Mouse (Mus musculus) macrophage (primary cell): Measurements from ENCODE around the gene Ubxn11. TPM values are rescaled to one million over a fixed set of nuclear protein-coding genes. Genes with fewer than 3 reads are reported as not detected.

Experiments used
- H3K27ac ChIP-seq: fragments of 350-480 bp; formaldehyde crosslinking; 2 replicates; pipeline ENCODE4 v1.9.0; 2021
- H3K36me3 ChIP-seq: fragments of 350-480 bp; formaldehyde crosslinking; 2 replicates; pipeline ENCODE4 v1.9.0; 2021; ENCODE audit errors: inconsistent target
- H3K4me3 ChIP-seq: fragments of 350-480 bp; formaldehyde crosslinking; 2 replicates; pipeline ENCODE4 v1.9.0; 2021; ENCODE audit errors: inconsistent target
- H3K79me2 ChIP-seq: fragments of 350-480 bp; formaldehyde crosslinking; 2 replicates; pipeline ENCODE4 v1.9.0; 2021; ENCODE audit errors: inconsistent target
- WGBS: methylation state at CpG from one replicate; pipeline ENCODE4 v1.1.7; 2026; ENCODE audit warnings: inconsistent platforms; ENCODE audit not compliant: missing documents; 5-methylcytosine and 5-hydroxymethylcytosine counted together
- polyA plus RNA-seq: library from polyadenylated mRNA; stranded (reverse); fragments of 250-400 nt; gene quantifications from 3 replicates; pipeline ENCODE4 v1.2.4, GENCODE M21; 2018; ENCODE audit warnings: inconsistent platforms
- total RNA-seq, 78 experiments: library from RNA; depleted of rRNA; stranded (reverse); fragments of 250-400 nt; gene quantifications; 1 replicate in 9 of 78; 2 replicates in 24 of 78; 3 replicates in 43 of 78; 4 replicates in 2 of 78; pipeline ENCODE4 v1.2.4; 2018; ENCODE audit warnings: inconsistent platforms in 56 of 78

Gene Ubxn11
- 10 to 100 TPM in 25 of 26 experiments, 1 to 10 TPM in 1; 3.9 to 28.3 (median 19.3) TPM for total RNA-seq (2018; cell fraction: chromatin; rRNA removed)
- total RNA-seq (2018; cell fraction: cytosol; rRNA removed), result 1 to 10 TPM in 16 of 26 experiments, under 1 TPM in 10; 0.44 to 2.6 (median 1.1) TPM
- total RNA-seq (2018; cell fraction: nucleus; rRNA removed), result 10 to 100 TPM in 8 of 26 experiments, 1 to 10 TPM in 18; 5.0 to 14.9 (median 8.9) TPM
- 1.0 to 3.2 TPM (median 1.3 TPM) in 3 replicates for polyA plus RNA-seq

DNA sequence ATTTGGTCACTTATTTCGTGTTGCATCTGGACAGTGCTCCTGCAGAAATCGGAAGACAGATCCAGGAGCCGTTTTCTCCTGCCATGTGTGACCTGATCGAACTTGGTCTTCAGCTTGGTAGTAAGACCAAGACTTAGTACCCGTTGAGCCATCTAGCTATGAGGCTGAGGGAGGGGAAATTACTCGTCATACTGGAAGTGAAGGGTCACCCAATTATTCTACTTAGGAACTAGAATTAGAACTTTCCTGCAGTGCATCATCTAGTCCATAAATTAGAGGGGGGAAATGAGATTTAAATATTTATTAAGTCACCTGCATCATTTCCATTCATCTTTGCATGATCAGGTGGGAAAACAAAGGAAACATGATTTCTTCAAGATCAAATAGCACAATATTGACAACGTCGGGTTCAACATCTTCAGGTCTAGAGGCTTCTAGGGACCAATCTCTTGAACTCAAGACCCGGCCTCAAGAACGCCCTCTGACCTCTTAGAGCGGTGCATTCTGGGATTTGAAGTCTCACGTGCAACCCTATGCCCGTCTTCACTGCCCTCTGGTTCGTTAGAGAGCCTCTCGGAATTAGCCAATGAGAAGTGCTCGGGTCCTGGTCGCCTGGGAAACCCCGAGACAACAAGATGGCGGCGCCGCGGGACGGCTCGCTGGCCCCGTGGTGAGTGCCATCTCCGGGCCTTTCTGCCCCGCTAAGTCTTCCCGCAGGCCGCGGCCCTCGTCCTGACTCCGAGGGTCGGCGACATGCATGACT is at the start of gene Ubxn11:
Gene Ubxn11, plus strand, starts transcription at position 592 of the 763 bp plus-strand sequence.
- Histone ChIP-seq H3K79me2 (no peaks in the 10 kb centered on the region), H3K4me3 (peak within 1 kb of the TSS; percentile 41), H3K36me3 (no peaks in the 10 kb centered on the region), H3K27ac (no peak within 1 kb of the TSS)
- 20% methylated on average over 34 of the region's 34 CpGs for WGBS

DNA sequence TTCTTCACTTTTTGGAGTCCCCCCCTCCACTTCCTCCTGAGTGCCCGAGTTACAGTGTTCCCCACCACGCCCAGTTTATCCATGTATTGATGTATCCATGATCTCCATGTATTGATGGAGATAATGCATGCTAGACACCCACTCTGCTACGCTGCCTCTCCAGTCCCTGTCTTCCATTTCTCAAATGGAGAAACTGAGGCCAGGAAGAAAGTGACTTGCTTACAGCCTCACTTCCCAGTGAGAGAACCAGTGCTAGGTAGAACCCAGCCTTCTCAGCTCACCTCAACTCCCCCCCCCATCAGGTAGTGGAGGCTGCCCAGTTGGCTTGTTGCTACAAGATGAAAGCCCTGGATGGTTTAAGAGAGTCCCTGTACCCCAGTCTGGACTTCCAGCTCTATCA is 48.8 kb upstream of the Ubxn11 start, which contains the start of gene Zfp683:
Gene Zfp683, plus strand, starts transcription at position 301 of the 400 bp plus-strand sequence.
- Histone ChIP-seq H3K4me3 (no peak within 1 kb of the TSS), H3K36me3 (no peaks in the 10 kb centered on the region), H3K79me2 (no peaks in the 10 kb centered on the region), H3K27ac (no peak within 1 kb of the TSS)
- 53% methylated on average over 3 of the region's 3 CpGs for WGBS

DNA sequence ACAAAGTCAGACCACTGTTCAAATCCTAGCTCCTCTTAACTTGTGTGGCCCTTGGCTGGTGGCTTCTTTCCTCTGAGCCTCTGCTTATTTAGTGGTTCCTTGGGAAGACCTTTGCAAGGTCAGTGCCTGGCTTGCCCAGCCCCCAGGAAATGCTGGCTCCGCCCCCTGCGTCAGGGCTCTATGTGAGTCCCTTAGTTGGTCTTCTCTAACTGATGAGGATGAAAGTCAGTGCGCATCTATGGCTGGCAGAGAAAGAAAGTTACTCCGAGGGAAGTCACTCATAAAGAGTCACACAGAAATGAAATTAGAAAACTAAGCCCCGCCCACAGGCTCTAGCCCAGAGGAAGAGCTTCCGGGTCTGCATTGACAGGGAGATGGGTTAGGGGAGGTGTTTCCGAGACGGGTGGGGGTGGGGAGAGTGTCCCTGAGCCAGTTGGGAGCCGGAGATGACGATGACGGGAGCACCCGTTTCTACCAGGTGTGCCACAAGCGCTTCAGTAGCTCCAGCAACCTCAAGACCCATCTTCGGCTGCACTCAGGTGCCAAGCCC is 44.1 kb upstream of the Ubxn11 start:
- H3K27ac ChIP-seq, result no peak overlapping the region
- 42% methylated on average over 14 of the region's 14 CpGs for WGBS
- no peaks in the 10 kb centered on the region for H3K36me3 ChIP-seq
- no peak overlapping the region for H3K4me3 ChIP-seq
- no peaks in the 10 kb centered on the region for H3K79me2 ChIP-seq

DNA sequence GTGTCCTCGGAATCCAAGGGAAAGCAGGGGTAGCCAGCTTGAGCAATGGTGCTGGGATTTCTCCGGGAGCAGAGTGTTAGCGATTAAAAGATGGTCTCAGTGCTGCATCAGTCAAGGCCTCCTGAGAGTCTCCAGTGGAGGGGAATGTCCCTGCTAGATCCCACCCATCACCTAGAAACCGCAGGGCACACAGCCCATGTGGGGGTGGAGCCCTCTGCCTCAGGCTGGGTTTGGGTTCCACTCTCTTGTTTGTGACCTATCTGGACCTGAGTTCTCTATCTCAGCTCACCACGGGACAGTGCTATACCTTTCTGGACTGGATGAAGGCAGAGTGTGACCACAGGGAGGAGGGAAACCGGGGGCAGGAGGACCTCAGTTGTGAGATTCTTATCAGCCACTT is 43.5 kb upstream of the Ubxn11 start:
- 70% methylated on average over 6 of the region's 6 CpGs for WGBS
- Histone ChIP-seq H3K79me2 (no peaks in the 10 kb centered on the region), H3K4me3 (no peak overlapping the region), H3K27ac (no peak overlapping the region), H3K36me3 (no peaks in the 10 kb centered on the region)

DNA sequence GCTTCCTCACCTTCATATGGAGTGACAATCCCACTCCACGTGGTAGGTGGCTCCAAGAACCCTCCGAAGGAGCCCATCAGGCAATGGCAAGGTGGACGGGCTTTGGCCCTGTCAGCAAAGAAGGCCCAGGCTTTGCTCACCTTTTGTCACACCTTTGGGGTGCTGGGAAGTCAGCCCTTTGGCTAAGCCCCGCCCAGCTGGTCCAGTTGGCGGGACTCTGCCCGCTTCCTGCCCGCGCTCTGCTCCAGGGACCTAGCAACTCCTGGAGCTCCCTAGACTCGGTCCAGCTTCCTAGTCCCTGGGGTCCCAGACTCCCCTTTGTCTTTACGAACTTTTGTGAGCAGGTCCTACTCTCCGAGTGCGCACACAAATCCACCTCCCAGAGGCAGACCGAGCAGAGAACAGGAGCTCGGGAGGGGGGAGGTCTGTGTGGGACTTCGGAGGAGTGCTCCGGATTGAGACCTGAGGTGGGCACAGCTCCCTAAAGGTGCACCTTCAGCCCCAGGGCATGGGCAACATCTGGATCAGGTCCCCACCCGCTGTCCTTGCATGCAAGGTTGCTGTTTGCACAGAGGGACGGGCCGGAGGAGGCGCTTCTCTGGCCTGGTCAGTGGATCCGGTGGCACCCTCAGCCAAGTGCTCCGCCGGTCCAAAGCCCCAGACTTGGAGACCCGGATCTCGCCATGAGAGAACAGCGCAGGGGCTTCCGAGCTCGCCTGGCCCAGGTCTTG is 42.1 kb upstream of the Ubxn11 start, which contains the start of gene Crybg2:
Gene Crybg2, plus strand, starts transcription at position 681 of the 731 bp plus-strand sequence.
- Histone ChIP-seq H3K27ac (no peak within 1 kb of the TSS), H3K36me3 (no peaks in the 10 kb centered on the region), H3K79me2 (no peaks in the 10 kb centered on the region), H3K4me3 (no peak within 1 kb of the TSS)
- 90% methylated on average over 26 of the region's 28 CpGs for WGBS

DNA sequence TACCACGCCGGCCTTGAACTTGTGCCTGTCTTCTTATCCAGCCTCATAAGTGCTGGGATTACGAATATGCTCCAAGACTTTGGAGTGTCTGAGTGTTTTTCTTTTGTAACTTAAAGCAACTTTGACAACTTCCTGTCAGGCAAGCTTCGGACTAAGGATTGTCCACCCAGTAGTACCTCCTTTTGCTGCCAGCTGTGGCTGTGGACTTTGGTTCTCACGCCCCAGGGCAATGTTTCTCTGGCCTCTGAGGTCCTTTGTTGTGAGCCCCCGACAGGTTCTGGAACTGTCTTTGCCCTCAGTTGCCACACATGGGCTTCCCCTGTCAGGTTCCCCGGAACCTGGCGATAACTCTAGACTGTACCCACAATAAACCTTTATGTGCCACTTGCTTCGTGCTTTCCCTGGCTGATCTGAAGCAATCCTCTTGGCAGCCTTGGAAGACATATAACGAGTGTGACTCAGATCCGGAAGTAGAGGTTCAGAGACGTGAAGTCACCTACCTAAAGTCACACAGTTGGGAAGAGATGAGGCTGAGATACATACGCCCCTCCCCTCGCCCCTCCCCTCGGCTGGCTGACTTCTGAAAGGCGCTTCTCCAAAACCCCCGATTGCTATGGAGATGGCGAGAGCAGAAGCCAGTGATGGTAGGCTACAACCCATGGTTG is 41.1 kb upstream of the Ubxn11 start:
- H3K27ac ChIP-seq, result no peak overlapping the region
- no peaks in the 10 kb centered on the region for H3K79me2 ChIP-seq
- H3K36me3 ChIP-seq, result no peaks in the 10 kb centered on the region
- no peak overlapping the region for H3K4me3 ChIP-seq
- WGBS, result 91% methylated on average over 18 of the region's 18 CpGs

DNA sequence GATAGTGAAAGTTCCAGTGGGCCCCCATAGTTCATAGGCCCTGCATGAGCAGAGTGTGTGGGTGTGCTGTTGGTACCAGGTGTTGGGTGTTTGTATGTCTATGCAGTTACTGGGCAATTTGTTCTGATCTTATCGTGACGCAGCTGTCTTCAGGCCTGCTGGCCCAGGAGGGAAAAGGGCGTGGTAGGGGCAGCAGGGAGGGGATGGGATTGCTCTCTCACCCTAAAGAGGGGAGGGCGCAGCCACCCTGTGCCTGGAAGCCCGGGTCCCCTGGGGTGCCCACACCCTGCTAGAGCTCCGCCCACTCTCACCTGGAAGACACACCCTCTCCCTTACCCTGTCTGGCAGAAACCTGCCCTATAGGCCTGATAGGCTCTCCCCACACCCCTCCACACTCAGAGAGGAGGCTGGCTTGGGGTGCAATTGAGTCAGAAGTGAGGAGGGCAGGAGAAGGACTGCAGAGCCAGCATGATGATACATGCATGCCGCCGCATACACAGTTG is 40.4 kb upstream of the Ubxn11 start:
- H3K36me3 ChIP-seq, result no peaks in the 10 kb centered on the region
- H3K79me2 ChIP-seq, result no peaks in the 10 kb centered on the region
- H3K27ac ChIP-seq, result no peak overlapping the region
- H3K4me3 ChIP-seq, result no peak overlapping the region
- WGBS, result 80% methylated on average over 7 of the region's 8 CpGs

DNA sequence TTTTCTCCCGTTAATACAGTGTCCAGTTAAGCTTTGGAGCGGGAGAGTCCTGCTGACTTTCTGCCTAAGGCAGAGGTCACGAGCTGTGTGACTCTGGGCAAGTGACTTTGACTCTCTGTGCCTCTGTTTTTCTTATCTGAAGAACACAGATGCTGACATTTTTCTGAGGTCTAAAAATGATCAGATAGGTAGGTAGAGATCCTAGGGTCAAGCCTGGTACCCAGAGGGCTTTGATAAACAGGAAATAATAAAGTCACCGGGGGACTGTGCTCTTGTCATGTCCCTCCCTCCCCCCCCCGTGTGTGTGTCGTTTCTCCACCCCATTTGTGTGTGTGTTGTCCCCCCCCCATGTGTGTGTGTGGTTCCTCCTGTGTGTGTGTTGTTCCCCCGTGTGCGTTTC is 39.8 kb upstream of the Ubxn11 start:
- Histone ChIP-seq H3K27ac (no peak overlapping the region), H3K79me2 (no peaks in the 10 kb centered on the region), H3K36me3 (no peaks in the 10 kb centered on the region), H3K4me3 (no peak overlapping the region)
- 59% methylated on average over 6 of the region's 8 CpGs for WGBS

DNA sequence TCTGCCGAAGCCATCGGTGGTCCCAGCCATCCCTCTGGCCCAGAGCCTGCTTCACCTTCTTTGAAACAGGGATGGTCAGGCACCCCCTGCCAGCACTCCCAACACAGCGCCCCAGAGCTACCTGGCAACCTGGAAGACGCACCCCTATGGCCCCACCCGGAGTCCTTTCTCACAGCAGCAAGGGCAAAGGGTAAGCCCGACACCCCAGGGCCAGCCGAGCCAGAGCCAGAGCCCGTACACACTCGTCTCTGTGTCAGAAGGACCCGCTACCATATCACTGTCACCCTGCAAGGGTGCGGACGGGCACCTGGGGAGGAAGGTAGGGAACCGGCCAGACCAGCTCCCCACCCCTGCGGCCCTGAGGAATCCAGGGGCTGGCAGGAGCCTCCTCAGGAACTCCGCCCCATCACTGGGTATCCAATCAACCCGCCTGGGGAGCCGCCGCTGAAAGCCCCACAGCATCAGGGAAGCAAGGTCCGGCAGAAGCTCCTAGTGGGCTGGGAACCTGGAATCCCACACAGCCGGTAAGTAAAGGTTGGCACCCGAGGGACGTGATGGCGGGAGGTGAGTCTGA is 36.9 kb upstream of the Ubxn11 start:
- Histone ChIP-seq H3K4me3 (no peak overlapping the region), H3K27ac (no peak overlapping the region), H3K36me3 (no peaks in the 10 kb centered on the region), H3K79me2 (no peaks in the 10 kb centered on the region)
- WGBS, result 65% methylated on average over 23 of the region's 23 CpGs

DNA sequence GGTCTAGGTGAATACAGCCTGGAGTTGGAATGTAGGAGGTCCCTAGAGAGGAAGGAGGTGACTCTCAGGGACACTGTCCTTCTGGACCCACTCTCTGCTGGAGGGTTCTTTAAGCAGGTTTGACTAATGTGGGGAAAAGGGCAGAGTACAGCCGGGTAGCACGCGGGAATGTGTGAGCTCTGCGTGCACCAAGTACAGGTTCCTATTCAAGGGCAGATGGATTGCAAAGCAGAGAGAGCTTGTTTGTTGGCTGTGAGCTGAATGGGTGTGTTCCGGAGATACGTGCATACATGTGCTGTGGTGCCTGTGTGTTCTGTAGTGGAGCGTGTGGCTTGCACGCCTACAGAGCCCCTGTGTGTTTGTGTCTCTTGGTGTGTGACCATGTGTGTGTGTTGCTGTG is 35.0 kb upstream of the Ubxn11 start:
- H3K27ac ChIP-seq, result no peak overlapping the region

DNA sequence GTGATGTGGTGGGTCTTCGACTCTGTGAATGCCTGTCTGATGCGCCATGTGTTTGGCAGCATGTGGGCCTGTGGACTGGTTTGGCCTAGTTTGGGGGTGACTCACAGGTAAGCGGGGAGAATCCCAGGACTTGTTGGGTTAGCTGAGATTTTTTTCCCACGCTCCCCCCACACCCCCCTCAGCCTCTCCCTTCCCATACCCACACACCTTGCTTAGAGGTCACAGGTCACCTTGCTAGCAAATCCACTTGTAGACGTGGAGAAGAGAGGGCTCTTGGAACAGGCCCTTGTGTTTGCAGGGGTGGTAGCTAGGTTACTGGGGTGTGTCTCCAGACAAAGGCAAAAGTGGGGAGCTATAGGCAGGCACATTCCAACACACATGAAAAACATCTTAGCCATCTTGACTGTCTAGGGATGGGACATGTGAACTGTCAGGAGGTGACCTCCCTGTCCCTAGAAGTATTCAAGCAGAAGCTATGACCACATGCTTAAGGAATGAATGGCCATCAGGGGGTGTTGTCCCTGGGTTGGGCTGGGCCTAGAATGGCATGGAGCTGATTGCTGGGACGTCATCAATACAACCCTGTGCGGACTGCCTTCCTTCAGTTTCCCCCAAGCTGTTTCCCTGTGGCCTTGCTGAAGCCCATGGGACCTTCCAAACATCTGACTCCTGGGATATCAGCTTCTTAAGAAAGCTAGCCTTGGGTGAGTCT is 34.4 kb upstream of the Ubxn11 start:
- Histone ChIP-seq H3K79me2 (no peaks in the 10 kb centered on the region), H3K36me3 (no peaks in the 10 kb centered on the region), H3K27ac (no peak overlapping the region), H3K4me3 (no peak overlapping the region)
- 97% methylated on average over 7 of the region's 7 CpGs for WGBS

More for the DNA sequence above, 35.0 kb upstream of the Ubxn11 start:
- Histone ChIP-seq H3K79me2 (no peaks in the 10 kb centered on the region), H3K36me3 (no peaks in the 10 kb centered on the region), H3K4me3 (no peak overlapping the region)
- 97% methylated on average over 8 of the region's 8 CpGs for WGBS

DNA sequence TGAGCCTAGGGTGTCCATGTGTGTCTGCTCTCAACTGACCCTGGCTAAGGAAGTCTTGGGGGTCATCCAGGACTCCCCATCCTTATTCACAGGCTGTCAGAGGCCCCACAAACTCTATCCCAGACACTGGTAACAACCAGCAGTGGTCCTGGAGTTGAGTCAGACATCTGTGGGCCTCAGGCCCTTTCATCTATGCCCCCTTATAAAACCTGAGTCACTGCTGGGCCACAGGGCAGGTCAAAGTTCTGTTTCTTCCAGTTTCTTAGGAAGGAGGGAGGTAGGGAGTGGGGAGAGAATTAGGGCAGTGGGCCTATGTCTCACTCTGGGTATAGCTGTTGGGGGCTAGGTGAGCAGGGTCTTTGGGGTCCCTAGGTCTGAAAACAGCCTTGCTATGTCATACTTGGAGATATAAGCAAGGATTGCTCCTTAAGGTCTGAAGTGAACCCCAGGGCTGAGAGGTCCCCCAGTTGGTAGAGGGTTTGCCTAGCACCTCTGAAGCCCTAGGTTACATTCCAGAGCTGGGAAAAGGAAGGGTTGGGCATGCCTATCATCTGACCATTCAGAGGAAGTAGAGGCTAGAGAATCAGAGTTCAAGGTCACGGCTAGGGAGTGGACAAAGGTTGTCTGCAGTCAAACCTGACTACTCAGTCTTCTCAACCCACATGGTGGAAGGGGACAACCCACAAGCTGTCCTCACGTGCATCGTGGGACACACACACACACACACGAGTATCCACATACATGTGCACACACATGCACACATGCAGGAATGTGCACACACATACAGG is 33.4 kb upstream of the Ubxn11 start:
- H3K79me2 ChIP-seq, result no peaks in the 10 kb centered on the region
- no peak overlapping the region for H3K4me3 ChIP-seq
- 90% methylated on average over 4 of the region's 4 CpGs for WGBS
- H3K36me3 ChIP-seq, result no peaks in the 10 kb centered on the region
- H3K27ac ChIP-seq, result no peak overlapping the region

DNA sequence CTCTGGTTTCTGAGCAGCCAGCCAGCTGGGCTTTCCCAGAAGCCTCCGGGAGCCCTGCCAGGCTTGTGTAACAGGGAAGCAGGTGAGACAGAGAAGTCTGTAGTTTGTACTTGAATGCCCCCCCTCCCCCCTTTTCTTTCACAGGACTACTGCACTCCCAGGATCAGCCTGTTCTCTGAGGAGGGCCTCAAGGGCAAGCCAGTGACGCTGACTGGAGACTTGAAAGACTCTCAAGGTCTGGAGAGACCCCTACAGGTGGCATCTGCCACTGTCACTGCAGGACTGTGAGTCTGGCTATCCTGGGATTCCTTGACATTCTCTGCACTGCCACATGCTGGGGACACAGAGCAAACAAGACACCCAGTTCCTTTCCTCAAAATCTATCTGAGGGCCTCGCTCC is 23.7 kb upstream of the Ubxn11 start:
- 50% methylated on average over 3 of the region's 3 CpGs for WGBS
- no peak overlapping the region for H3K4me3 ChIP-seq
- no peak overlapping the region for H3K27ac ChIP-seq

More for the DNA sequence above, 23.7 kb upstream of the Ubxn11 start:
- Histone ChIP-seq H3K79me2 (no peaks in the 10 kb centered on the region), H3K36me3 (no peaks in the 10 kb centered on the region)
